Mouse (Mus musculus) brain, embryonic 14.5 days (tissue): ENCODE results near the gene Sept8.

ENCODE experiments used
- CTCF ChIP-seq: fragments of 200-500 bp; IDR thresholded peaks from 2 replicates; pipeline ENCODE4 v1.5.1; 2012; ENCODE audit warnings: inconsistent platforms, mild to moderate bottlenecking, moderate library complexity, borderline replicate concordance; ENCODE audit not compliant: insufficient read depth, insufficient read length; ENCODE audit errors: extremely low read depth
- POLR2A ChIP-seq: fragments of 200-500 bp; IDR thresholded peaks from 2 replicates; pipeline ENCODE4 v1.6.1; 2012; ENCODE audit warnings: mild to moderate bottlenecking, inconsistent platforms, borderline replicate concordance; ENCODE audit not compliant: poor library complexity, insufficient read depth, insufficient read length, severe bottlenecking; ENCODE audit errors: extremely low read depth

- TF ChIP-seq CTCF (no peak), POLR2A (no peak)
These were observed 47.6 kb downstream of the Sept8 start for GRCm38 (mm10) chr11:53566646-53567045.
